Mouse (Mus musculus) liver, postnatal 0 days (tissue): ENCODE measurements around the gene Rnf43.

Experiments
- CTCF ChIP-seq: sonication (generic); IDR thresholded peaks from 2 replicates; pipeline ENCODE4 v1.5.1; 2016; ENCODE audit warnings: antibody characterized with exemption, low read depth
- EP300 ChIP-seq: IDR thresholded peaks from 2 replicates; pipeline ENCODE4 v1.6.1; 2016; ENCODE audit warnings: antibody characterized with exemption, low read depth, mild to moderate bottlenecking

DNA sequence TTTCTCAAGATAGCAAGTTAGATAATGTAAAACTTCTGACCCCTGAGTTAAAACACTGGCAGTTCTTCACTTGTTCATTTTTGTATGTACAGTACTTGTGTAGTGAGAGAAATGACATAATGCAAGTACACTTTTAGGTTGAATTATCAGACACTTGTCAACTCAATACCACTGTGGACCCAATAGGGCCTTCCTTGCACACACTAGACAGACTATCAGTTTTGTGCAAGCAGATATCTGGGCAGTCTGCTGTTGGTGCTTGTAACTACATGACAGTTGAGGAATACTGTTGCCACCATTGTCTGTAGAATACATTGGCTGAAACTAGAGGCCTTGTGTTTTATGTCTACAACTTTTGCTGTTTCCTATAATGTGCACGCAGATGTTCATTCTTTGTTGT, 10.8 kb downstream of the Rnf43 start:
- TF ChIP-seq CTCF (no peak), EP300 (no peak)
